Mouse (Mus musculus): ENCODE results near the gene Gm14434. TPM values are rescaled to one million over a fixed set of nuclear protein-coding genes. Genes with fewer than 3 reads are reported as not detected.
"Not testable (repeated sequence)": the region's sequence is repeated elsewhere in the genome, so short reads cannot be mapped to it uniquely, and the experiment has no call there.

Gm14434 gene
- 1.4 and 1.6 TPM in 2 replicates for polyA plus RNA-seq (2012; rRNA removed)

- H3K4me3 ChIP-seq (replicated peaks; ENCODE audit: extremely low read depth, low read depth, low read length); H3K4me1 ChIP-seq (ENCODE audit: control insufficient read depth, insufficient read depth, low read length); DNase-seq: not testable (repeated sequence)
- no CpG with 5 or more reads among the region's 4 CpGs for WGBS
Measured at GRCm38 (mm10) chr2:176486683-176487082, at the start of gene Gm14434. Gene Gm14434 (minus strand): TSS chr2:176486783.

- DNase-seq; H3K4me1 ChIP-seq (ENCODE audit: control insufficient read depth, insufficient read depth, low read length); H3K4me3 ChIP-seq (replicated peaks; ENCODE audit: extremely low read depth, low read depth, low read length): not testable (repeated sequence)
- WGBS, result no CpG with 5 or more reads among the region's 9 CpGs
Measured at GRCm38 (mm10) chr2:176520756-176521155, 34.2 kb upstream of the Gm14434 start, which contains the start of gene Zfp967. Gene Zfp967 (plus strand): TSS chr2:176521056.

GRCm38 (mm10) chr2:176423294-176423693, 63.3 kb downstream of the Gm14434 start, which contains the start of gene Gm14435:
Gene Gm14435 (plus strand): TSS chr2:176423594.
- no CpG with 5 or more reads among the region's 6 CpGs for WGBS
- H3K4me3 ChIP-seq (replicated peaks; ENCODE audit: extremely low read depth, low read depth, low read length), result not testable (repeated sequence)

More at GRCm38 (mm10) chr2:176423294-176423693, 63.3 kb downstream of the Gm14434 start, which contains the start of gene Gm14435:
- DNase-seq; H3K4me1 ChIP-seq (ENCODE audit: control insufficient read depth, insufficient read depth, low read length): not testable (repeated sequence)

Other genes starting within 250 kb of the Gm14434 start
- not detected in 2 replicates for gene Gm11009, start 167.3 kb downstream of the Gm14434 start, polyA plus RNA-seq (2012; rRNA removed)
- 0.26 and 13.1 TPM in 2 replicates for gene Gm14435, start 63.2 kb downstream of the Gm14434 start, polyA plus RNA-seq (2012; rRNA removed)
- not detected in 2 replicates for gene Zfp967, start 34.3 kb upstream of the Gm14434 start, polyA plus RNA-seq (2012; rRNA removed)
- 2.1 and 3.1 TPM in 2 replicates for gene Gm14308, start 149.6 kb upstream of the Gm14434 start, polyA plus RNA-seq (2012; rRNA removed)
- 0.98 and 1.7 TPM in 2 replicates for gene Zfp973, start 183.7 kb upstream of the Gm14434 start, polyA plus RNA-seq (2012; rRNA removed)
- gene Gm14305, start 221.5 kb upstream of the Gm14434 start, polyA plus RNA-seq (2012; rRNA removed), result 2.2 and 3.4 TPM in 2 replicates

Measured in lung, adult 2 months (tissue).